Mouse (Mus musculus) kidney, adult 11 months (tissue): Measurements from ENCODE around the gene Ankrd2.
"Not testable (repeated sequence)": the region's sequence is repeated elsewhere in the genome, so short reads cannot be mapped to it uniquely, and the experiment has no call there.

Experiments
- DNase-seq: peaks from one replicate; pipeline ENCODE4 v3.0.0; 2022

Gene Ankrd2

DNA sequence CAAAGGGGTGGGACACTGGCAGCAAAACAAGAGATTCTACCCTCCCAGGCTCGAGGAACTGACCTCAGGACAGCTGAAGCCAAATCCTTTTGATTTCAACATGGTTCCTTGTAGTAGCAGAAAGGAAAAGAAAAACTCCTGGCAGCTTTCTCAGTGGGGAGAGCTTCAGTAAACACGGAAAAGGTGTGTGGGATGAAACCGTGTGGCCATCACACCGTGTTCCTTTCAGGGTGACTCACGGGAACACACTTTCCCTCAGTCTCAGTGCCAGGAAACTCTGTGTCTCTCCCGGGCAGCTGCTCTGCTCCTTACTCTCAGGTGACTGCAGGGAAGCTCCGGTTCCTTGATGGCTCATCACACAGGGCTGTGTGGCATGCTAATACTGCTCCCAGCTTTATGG, 22.6 kb downstream of the Ankrd2 start:
- no peak for DNase-seq

- DNase-seq = peak; percentile 75
Observed at GRCm38 (mm10) chr19:42061443-42061842, 25.6 kb downstream of the Ankrd2 start.

- no peak for DNase-seq
Observed at GRCm38 (mm10) chr19:42068441-42069240, 32.8 kb downstream of the Ankrd2 start.

DNA sequence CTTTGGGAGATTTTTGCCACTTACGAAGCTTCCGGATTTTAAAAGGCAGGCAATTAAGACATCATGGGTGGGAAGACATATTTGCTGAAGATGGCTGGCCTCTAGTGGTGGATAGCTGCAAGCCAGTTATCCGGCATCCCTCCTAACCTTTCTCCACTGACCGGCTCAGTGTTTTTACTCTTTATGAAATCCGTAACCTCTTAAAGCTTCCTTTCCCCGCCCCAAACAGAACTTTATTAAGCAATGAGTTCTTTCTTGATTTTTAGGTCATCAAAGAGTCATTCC, 33.4 kb downstream of the Ankrd2 start:
- peak; percentile 44 for DNase-seq

DNA sequence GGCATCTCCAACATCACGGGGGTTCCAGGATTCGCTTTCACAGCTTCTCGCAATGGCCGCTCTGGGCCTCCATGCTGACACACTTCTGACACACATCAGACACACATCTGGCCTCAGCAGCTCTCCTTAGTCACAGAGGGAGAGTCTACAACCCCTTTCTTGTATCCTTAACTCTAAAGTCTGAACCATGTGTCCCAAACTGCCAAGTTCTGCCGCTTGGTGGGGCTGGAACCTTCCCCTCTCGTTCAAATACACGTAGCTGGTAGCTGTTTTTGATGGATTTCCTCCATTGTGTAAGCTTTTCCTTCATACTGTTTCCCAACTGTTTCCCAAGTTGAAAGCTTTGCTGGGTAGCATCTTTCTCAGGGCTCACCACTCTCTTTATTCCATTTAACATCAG, 35.4 kb downstream of the Ankrd2 start:
- no peak for DNase-seq

GRCm38 (mm10) chr19:42071886-42072608, 36.2 kb downstream of the Ankrd2 start:
- DNase-seq = peak; percentile 85

DNA sequence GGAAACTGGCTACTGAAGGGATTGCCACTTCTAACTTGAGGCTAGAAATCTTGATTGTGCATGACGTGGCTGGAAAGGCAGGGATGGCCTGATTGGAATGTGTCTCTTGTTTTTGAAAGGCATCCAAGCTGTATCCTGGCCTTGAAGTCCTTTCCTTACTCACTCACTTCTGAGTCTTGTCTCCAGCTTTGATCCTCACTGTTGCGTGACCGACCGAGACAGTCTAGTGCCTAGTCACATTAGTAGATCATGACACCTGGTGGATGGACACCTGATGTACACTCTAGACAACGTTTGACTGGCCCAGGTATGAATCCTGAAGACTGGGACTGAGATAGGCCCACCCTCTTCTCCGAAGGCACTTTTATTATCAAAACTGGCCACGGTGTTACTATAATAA, 37.0 kb downstream of the Ankrd2 start:
- peak; percentile 81 for DNase-seq

DNA sequence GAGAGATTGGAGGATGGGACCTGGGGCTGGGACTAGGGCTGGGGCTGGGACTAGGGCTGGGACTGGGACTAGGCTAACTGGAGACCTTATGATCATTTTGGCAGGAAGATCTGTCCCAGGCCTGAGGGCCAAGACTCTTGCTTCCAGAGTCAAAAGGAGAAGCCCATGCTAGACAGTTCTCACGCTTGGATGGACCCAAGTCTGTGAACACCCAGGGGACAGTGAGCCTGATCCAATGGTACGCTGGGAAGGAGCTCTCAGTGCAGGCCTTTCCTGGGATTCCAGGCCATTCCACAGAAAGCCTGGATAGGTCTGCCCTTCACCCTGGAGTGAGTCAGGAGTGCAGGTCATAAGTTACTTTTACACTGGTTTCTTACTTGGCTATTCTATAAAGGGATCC, 39.3 kb downstream of the Ankrd2 start:
- DNase-seq = no peak

DNA sequence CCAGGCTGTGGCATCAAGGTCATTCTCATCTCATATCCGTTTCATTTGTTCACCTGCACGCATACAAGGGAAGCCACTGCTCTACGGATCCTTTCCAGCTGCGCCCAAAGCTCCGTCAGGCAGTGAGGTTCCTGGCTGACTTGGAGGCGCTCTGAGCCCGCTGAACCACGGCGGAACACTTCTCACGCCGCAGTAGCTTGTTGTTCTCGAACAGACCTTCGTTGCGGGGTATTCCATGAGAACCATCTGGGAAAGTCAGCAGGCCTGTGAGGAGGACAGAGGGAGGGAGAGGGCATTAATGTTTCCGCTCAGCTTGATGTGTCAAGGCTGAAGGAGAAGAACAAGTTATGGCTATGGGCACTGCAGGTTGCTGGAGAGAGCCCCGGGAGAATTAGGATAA, 40.2 kb downstream of the Ankrd2 start:
- DNase-seq = no peak

DNA sequence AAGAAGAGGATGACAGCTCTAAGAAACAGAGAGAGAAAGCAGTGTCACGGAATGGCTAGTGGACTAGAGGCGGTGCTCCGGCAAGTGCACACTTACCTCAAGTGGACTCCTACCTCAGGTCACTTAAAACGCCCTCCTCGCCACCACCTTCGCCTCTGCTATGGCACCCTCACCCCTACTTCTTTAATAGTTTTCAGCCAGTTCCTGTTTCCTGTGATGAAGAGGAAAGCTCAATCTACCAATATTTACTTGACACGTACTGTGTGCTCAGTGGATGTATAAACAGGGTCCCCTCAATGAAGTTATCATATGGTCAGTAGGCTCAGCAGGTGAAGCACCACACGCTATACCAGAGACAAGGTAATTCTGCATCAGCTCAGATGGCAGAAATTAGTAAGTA, 42.8 kb downstream of the Ankrd2 start:
- no peak for DNase-seq

- no peak for DNase-seq
Observed at GRCm38 (mm10) chr19:42079006-42079405, 43.2 kb downstream of the Ankrd2 start.

DNA sequence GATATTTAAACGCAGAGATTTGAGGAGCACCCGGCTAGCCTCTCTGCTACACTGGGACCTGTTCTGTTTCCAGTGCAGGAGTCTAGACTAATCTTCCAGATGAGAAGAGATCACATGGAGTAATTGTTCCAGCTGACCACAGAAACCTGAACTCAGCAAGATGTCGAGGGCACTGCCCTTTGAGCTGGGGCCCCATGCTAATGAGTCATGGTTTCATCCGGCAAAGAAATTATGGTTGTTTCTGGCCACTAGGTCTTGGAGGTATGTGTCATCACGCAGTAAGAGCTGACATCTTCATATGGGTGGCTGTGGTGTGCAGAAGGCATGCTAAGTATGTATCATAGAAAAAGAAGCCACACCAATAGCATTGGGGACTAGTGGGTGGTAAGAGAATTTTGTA, 44.1 kb downstream of the Ankrd2 start:
- peak; percentile 64 for DNase-seq

DNA sequence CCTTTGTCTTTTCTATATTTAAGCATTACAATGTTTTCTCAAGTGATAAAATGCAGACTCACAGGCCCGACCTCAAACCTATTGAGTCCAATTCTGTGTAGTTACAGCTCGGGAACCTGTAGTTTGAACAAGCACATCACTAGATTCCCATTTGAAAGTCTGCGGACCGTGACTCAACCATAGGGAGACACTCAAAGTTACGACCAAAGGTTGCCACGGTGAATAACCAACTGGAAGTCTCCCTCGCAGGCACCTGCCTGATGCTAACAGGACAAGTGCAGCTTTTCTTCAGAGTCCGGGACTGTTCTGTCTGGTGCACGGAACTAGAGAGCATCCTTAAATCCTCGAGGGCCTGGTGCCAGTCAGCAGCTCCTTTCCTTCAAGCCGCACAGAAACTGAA, 44.7 kb downstream of the Ankrd2 start:
- DNase-seq = no peak

- not testable (repeated sequence) for DNase-seq
Observed at GRCm38 (mm10) chr19:42081613-42082012, 45.8 kb downstream of the Ankrd2 start.

- no peak for DNase-seq
Observed at GRCm38 (mm10) chr19:42085690-42086089, 49.9 kb downstream of the Ankrd2 start.

DNA sequence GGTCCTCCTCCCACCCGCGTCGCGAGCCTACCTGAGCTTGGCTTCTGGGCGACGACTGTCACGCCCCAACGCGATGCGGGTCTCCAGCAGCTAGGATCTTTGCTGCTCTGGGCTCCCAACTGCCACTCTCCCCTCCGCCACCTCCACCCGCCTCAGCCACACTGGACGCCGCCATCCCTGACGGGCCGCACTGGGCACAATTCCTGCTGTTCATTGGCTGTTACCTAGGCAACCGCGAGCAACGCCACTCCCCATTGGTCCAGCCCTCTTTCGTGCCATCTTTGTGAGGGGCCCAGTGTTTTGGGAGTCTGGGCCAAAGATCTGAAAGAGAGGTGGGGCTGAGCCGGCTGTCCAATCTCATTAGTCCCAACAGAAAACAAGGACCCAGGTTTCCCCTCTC, 50.4 kb downstream of the Ankrd2 start, which contains the start of gene Morn4:
Morn4 (minus strand) TSS at position 192 of the 400 bp plus-strand sequence.
- peak; percentile 93 for DNase-seq

DNA sequence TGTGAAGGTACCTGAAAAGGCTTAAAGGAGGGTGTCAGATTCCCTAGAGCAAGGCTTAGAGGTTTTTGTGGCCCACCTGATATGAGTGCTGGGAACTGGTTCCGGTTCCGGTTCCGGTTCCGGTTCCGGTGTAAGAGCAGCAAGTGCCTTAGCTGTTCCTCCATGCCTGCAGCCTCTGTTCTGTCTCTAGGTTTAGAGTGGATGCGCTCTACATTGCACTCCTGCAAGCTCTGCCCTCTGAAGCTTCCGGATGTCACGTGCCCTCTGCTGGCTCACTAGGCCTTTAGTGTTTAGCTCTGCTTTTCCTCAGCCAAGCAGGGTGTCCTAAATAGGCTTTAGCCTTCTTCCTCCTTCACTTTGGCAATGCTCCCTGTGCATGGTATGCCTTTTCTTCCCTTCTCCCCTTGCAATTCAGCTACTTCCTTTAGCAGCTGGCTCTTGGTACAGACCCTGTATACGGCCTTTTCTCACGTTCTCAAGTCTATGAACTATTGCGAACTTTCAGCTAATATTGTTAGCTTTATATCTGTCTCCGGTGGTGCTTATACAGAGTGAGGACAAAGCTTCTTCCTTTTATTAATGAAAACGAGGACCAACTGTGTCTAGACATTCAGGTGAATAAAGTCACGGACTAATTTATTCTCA, 53.4 kb downstream of the Ankrd2 start:
- peak; percentile 71 for DNase-seq

DNA sequence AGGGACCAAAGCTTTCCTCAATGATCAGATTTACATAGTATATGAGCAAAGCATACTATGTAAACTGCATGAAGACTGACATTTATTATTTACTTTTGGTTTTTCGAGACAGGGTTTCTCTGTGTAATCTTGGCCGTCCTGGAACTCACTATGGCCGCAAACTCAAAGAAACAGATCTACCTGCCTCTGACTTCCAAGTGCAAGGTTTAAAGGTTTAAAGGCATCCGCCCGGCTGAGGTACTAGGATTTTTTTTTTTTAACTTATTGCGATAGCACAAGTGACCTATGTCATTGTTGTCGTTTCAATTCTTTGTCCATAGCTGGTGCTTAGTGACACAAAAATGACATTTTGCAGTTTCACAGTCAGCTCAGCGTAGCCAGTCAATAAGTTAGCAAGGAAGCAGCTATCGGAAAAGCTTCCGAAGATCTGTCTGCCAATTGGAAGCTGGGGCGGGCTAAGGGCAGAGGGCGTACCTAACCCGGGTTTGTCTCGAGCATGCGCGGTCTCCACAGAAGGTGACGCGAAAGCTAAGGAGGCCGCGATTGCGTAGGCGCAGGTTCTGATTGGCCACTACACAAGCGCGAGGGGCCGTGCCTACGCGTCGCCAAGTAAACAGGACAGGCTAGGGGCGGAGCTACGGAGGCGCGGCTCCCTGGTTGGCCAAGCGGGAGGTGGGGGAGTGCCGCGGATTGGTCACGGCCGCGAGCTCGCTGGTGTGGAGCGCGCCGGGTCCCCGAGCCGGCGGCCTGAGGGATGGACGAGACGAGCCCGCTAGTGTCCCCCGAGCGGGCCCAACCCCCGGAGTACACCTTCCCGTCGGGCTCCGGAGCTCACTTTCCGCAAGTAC, 54.2 kb downstream of the Ankrd2 start, which contains the start of gene Pi4k2a:
Pi4k2a (plus strand) TSS at position 723 of the 848 bp plus-strand sequence.
- peak; percentile 100 for DNase-seq

- DNase-seq = no peak
Observed at GRCm38 (mm10) chr19:42090637-42091141, 54.9 kb downstream of the Ankrd2 start.
